Mouse (Mus musculus) Patski (cell line): Measurements from ENCODE around the gene Hist1h1c. TPM values are rescaled to one million over a fixed set of nuclear protein-coding genes. Genes with fewer than 3 reads are reported as not detected.
A peak's percentile ranks its signal among the peaks of the same experiment; 100 is the strongest.
"Not testable (repeated sequence)": the region's sequence is repeated elsewhere in the genome, so short reads cannot be mapped to it uniquely, and the experiment has no call there.

ENCODE experiments used
- ATAC-seq: fragments of 100-300 bp; one replicate; pipeline ENCODE4 v1.8.0; 2021
- CTCF ChIA-PET: fragments of 350-600 bp; sonication (Branson Sonifier 250); formaldehyde crosslinking; loops from one replicate; lab custom pipeline; 2022; ENCODE audit warnings: inconsistent platforms; lab: Charles Lee
- POLR2A ChIA-PET: fragments of 350-600 bp; sonication (Branson Sonifier 250); formaldehyde crosslinking; loops from one replicate; lab custom pipeline; 2022; ENCODE audit warnings: antibody characterized with exemption, inconsistent platforms; lab: Charles Lee
- DNase-seq: peaks from one replicate; pipeline ENCODE4 v3.0.0-alpha.2; 2011; ENCODE audit warnings: low read depth, low spot score
- H3K27me3 ChIP-seq: fragments of 371-371 bp; one replicate; pipeline ENCODE4 v1.5.1; 2021
- CTCF ChIP-seq: fragments of 100-300 bp; IDR thresholded peaks from one replicate; pipeline ENCODE4 v1.5.1; 2021
- in situ Hi-C: fragments of 300-500 bp; cut with MboI; formaldehyde crosslinking; loops from 3 replicates; pipeline ENCODE4 v1.11.1; 2018; ENCODE audit warnings: low pct_unique_long_range_greater_than_20kb, mixed read lengths
- polyA plus RNA-seq: library from polyadenylated mRNA; unstranded; gene quantifications from one replicate; pipeline ENCODE4 v1.2.3, GENCODE M21; 2021

The Hist1h1c gene
- polyA plus RNA-seq, 1 experiment from 2014 or later = 245 TPM

DNA sequence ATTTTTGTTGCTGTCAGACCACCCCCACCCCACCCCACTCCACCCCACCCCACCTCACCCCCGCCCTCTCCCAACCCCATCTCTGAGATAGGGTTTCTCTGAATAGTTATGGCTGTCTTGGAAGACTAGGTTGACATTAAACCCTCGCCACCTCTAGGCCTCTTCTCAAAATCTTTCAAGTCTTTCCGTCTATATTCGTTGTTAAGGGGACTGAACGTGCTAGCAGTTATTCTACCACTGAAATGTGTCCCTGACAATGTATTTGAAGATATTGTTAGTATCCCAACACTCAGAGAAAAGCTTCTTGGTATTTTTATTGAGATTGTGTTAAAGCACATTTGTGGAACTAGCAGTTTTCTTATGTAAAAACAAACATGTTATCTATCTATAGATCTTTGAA, 2.3 kb downstream of the Hist1h1c start:
- DNase-seq = no peak

DNA sequence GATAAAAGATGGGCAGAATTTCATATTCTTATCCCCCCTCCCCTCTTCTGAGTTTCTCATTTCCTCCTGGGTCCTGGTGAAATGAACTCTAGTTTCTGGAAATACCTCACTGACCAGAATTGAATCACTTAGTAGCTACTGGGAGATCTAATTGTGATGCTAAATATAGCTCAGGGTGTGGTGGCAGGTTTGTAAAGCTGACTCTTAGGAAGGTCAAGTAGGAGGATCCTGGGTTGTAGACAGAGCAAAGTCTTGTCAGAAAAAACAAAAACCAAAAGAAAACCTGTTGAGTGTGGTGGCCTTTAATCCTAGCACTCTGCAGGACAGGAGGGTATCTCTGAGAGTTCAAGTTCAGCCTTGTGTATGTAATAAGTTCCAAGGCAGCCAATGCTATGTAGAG, 3.4 kb downstream of the Hist1h1c start:
- DNase-seq (no peak), ATAC-seq (no peak)
- TF ChIP-seq CTCF = no peak
- in situ Hi-C loops = loop anchor here (5.0 to 25.0 kb wide), 3 partner anchors 165 to 1707 kb away; partner anchors contain the start of genes Hist1h2ah, Hist1h2bk and Hist1h3d
- ChIA-PET CTCF (interaction anchor here (15.1 kb wide), 1 partner anchor 42 kb away, joined by 137 read pairs; the partner anchor contains the start of gene Hist1h4c), POLR2A (interaction anchor here (0.7 kb wide), 1 partner anchor 15 kb away, joined by 4 read pairs; the partner anchor contains the start of gene Hist1h4b)
- H3K27me3 ChIP-seq = no peaks in the 10 kb centered on the region

More for the DNA sequence above, 2.3 kb downstream of the Hist1h1c start:
- ChIA-PET POLR2A (interaction anchor here (1.6 kb wide), 1 partner anchor 22 kb away, joined by 4 read pairs; the partner anchor contains the start of gene Hist1h1a), CTCF (interaction anchor here (15.1 kb wide), 1 partner anchor 41 kb away, joined by 137 read pairs; the partner anchor contains the start of gene Hist1h4c)
- in situ Hi-C loops = loop anchor here (5.0 to 25.0 kb wide), 3 partner anchors 164 to 1706 kb away; partner anchors contain the start of genes Hist1h2ah, Hist1h2bk and Hist1h3d
- no peak for TF ChIP-seq CTCF
- no peak for ATAC-seq
- H3K27me3 ChIP-seq = no peaks in the 10 kb centered on the region

DNA sequence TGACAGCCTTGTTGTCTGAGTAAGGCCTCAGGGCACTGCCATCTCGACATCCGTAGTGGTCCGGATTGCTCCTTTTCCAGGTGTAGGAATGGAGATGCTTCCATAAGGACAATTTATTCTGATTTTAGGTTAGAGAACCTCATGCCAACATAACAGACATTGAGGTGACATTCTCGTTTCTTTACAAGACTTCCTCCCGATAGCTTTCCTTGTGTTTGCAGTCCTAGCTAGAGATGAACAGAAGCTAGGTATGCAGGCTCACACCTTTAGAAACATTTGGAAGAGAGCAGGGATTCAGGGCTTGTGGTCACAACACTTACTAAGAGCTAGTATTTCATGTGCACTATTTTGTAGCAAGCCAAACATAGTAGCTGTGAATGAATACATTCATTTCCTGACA, 4.6 kb downstream of the Hist1h1c start:
- in situ Hi-C loops = loop anchor here (5.0 to 25.0 kb wide), 3 partner anchors 166 to 1708 kb away; partner anchors contain the start of genes Hist1h2ah, Hist1h2bk and Hist1h3d
- DNase-seq = no peak
- no peaks in the 10 kb centered on the region for H3K27me3 ChIP-seq
- ChIA-PET CTCF (interaction anchor here (15.1 kb wide), 1 partner anchor 43 kb away, joined by 137 read pairs; the partner anchor contains the start of gene Hist1h4c), POLR2A (no interaction called here)
- no peak for TF ChIP-seq CTCF
- ATAC-seq = no peak

DNA sequence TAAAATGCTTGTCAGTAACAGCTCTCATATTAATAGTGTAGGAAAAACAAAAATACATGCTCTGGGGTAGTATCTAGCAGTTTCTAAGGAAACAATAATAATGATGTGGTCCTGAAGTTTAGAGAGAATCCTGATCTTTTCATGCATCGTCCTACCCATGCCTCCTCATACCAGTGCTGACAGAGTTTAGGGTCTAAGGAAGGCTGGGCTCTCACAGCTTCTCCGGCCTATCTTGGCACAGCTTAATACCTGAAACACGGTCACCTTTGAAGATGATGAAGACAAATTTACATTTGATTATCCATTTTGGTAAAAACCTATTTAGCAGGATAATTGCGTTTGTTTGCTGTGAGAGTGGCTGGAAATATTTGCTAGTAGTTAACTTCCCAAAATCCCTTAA, 5.4 kb downstream of the Hist1h1c start:
- ChIA-PET CTCF (interaction anchor here (15.1 kb wide), 1 partner anchor 44 kb away, joined by 137 read pairs; the partner anchor contains the start of gene Hist1h4c), POLR2A (no interaction called here)
- H3K27me3 ChIP-seq = no peaks in the 10 kb centered on the region

DNA sequence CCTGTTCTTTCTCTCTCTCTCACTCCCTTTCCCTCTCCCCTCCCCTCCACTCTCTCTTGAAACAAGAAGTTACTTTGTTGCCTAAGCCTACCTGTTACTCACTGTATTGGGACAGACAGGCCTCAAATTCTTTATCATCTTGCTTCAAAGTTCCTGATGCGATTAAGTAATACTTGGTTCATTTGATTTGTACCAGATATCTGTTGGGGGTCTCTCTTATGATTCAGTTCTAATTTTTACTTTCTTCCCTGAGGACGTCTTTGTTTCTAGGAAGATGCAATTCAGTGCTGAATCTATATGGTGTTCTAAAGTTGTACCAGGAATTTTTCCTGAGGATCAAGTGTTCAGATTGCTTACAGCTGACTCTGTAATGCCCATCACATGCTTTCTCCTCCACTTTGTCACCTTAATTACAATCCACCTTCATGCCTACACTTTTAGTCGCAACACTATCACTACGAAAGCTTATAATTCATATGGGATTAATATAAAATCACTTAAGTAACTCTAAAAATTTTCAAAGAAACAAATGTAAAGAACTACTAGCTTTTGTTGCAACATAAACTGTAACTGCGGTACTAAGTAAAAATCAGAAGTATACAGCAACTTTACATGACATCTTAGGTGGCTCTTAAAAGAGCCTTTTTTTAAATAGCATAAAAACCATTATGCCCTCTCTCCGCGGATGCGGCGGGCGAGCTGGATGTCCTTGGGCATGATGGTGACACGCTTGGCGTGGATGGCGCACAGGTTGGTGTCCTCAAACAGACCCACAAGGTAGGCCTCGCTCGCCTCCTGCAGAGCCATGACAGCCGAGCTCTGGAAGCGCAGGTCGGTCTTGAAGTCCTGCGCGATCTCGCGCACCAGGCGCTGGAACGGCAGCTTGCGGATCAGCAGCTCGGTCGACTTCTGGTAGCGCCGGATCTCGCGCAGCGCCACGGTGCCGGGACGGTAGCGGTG, 6.1 kb downstream of the Hist1h1c start:
- in situ Hi-C loops = loop anchor here (5.0 to 25.0 kb wide), 3 partner anchors 167 to 1710 kb away; partner anchors contain the start of genes Hist1h2ah, Hist1h2bk and Hist1h3d
- no peak for ATAC-seq
- ChIA-PET CTCF (interaction anchor here (15.1 kb wide), 1 partner anchor 45 kb away, joined by 137 read pairs; the partner anchor contains the start of gene Hist1h4c), POLR2A (no interaction called here)
- no peaks in the 10 kb centered on the region for H3K27me3 ChIP-seq
- TF ChIP-seq CTCF = no peak
- no peak for DNase-seq

More for the DNA sequence above, 5.4 kb downstream of the Hist1h1c start:
- no peak for ATAC-seq
- in situ Hi-C loops = loop anchor here (5.0 to 25.0 kb wide), 3 partner anchors 167 to 1709 kb away; partner anchors contain the start of genes Hist1h2ah, Hist1h2bk and Hist1h3d
- no peak for TF ChIP-seq CTCF
- no peak for DNase-seq

DNA sequence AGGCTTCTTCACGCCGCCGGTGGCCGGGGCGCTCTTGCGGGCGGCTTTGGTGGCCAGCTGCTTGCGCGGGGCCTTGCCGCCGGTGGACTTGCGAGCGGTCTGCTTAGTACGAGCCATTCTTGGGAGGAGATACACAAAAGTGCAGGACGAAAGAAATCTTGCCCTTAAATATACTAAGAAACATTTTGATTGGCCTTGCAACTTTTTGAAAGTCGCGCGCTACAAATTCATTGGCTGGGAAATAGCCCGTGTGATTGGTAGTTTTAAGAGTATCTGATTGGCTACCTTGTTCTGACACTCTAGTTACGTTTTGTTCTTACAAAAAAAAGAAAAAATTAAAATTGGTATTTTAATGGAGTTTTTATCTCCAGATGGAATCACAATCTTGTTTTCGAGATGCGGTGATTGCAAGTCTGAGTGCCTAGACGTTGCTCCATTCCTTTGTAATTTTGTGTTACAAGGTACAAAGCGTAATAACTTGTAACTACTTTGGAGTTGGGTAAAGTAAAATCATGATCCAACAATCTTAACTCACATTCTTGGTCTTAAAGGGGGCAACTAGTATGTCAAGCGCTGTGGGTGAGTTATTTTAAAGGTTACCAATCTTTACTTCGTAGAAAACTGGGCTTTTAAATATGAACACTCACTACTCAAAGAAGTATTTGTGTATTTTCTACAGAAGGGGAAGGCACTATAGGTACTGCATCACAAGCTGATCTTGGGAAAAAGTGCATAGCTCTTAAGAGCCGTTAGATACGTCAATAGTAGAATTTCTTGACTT, 7.0 kb downstream of the Hist1h1c start, which contains the start of gene Hist1h3c:
Hist1h3c (minus strand) TSS at position 222 of the 781 bp plus-strand sequence.
- no peak for TF ChIP-seq CTCF
- in situ Hi-C loops = loop anchor here (10.0 to 25.0 kb wide), 2 partner anchors 308 to 1711 kb away; partner anchors contain the start of genes Hist1h2ah and Hist1h2bk
- H3K27me3 ChIP-seq = no peaks in the 10 kb centered on the region
- POLR2A ChIA-PET = no interaction called here
- no peak for DNase-seq
- CTCF ChIA-PET = interaction anchor here (15.1 kb wide), 1 partner anchor 46 kb away, joined by 137 read pairs; the partner anchor contains the start of gene Hist1h4c
- ATAC-seq = no peak

DNA sequence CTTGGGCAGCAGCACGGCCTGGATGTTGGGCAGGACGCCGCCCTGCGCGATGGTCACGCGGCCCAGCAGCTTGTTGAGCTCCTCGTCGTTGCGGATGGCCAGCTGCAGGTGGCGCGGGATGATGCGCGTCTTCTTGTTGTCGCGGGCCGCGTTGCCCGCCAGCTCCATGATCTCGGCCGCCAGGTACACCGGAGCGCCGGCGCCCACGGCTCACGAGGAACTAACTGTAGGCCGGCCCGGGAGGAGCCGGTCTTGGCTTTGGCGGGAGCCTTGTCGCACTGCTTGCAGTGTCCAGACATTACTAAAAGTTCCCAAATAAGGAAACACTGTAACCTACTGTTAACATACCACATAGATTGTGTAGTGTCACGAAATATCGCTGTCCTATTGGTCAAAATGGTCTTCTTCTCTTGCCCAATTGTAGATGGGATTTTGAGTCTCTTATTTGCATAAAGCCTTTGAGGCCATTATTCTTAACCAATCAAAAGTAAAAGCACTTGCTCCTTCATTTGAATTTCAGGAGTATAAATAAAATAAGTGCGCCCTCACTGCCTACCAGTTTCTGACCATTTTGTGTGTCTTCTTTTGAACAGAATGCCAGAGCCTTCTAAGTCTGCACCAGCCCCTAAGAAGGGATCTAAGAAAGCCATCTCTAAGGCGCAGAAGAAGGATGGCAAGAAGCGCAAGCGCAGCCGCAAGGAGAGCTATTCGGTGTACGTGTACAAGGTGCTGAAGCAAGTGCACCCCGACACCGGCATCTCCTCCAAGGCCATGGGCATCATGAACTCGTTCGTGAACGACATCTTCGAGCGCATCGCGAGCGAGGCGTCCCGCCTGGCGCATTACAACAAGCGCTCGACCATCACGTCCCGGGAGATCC, 7.8 kb downstream of the Hist1h1c start, which contains the start of gene Hist1h2bb:
Hist1h2bb (plus strand) TSS at position 534 of the 880 bp plus-strand sequence.
- in situ Hi-C loops = loop anchor here (10.0 to 25.0 kb wide), 2 partner anchors 309 to 1712 kb away; partner anchors contain the start of genes Hist1h2ah and Hist1h2bk
- POLR2A ChIA-PET = interaction anchor here (0.8 kb wide), 1 partner anchor 164 kb away, joined by 3 read pairs; no protein-coding TSS in a partner anchor
- DNase-seq, H3K27me3 ChIP-seq: not testable (repeated sequence)
- CTCF ChIA-PET = interaction anchor here (1.2 to 15.1 kb wide), 2 partner anchors 14 to 46 kb away, joined by 3 to 137 read pairs; partner anchors contain the start of gene Hist1h4c
- peak; percentile 86 for ATAC-seq
